Mouse (Mus musculus) embryonic fibroblast, embryonic 13.5 days (primary cell): ENCODE measurements around the gene Rsrc1.

Source experiments
- CTCF ChIP-seq: IDR thresholded peaks from 2 replicates; pipeline ENCODE4 v1.5.1; 2011; ENCODE audit warnings: mild to moderate bottlenecking, control low read depth, low read length, moderate library complexity, borderline replicate concordance; ENCODE audit not compliant: insufficient read depth
- POLR2A ChIP-seq: IDR thresholded peaks from 2 replicates; pipeline ENCODE4 v1.6.1; 2011; ENCODE audit warnings: low read depth, mild to moderate bottlenecking, control low read depth, low read length, moderate library complexity

- TF ChIP-seq POLR2A (no peak), CTCF (no peak)
Observed at GRCm38 (mm10) chr3:67036387-67037062, 55.3 kb downstream of the Rsrc1 start.
